Mouse (Mus musculus) myocyte (in vitro differentiated cells): ENCODE data around the gene 3110009E18Rik.

ENCODE experiments used
- CEBPB ChIP-seq: IDR thresholded peaks from 2 replicates; pipeline ENCODE4 v1.6.1; 2011; ENCODE audit warnings: mild to moderate bottlenecking, moderate library complexity; ENCODE audit not compliant: poor library complexity, insufficient read depth, severe bottlenecking
- E2F4 ChIP-seq: IDR thresholded peaks from one replicate; pipeline ENCODE4 v1.6.1; 2011; ENCODE audit warnings: mild to moderate bottlenecking, control low read depth, moderate library complexity; ENCODE audit not compliant: insufficient read depth
- MAX ChIP-seq: IDR thresholded peaks from one replicate; pipeline ENCODE4 v1.6.1; 2011; ENCODE audit warnings: low read depth, mild to moderate bottlenecking, control low read depth
- MYOD1 ChIP-seq, 3 experiments: IDR thresholded peaks; one replicate each; pipeline ENCODE4 v1.6.1; 2011; ENCODE audit warnings: control low read depth in 2 of 3, low read depth in 2 of 3, mild to moderate bottlenecking in 2 of 3, moderate library complexity in 1 of 3; ENCODE audit not compliant: insufficient read length in 2 of 3, control insufficient read depth in 1 of 3
- MYOG ChIP-seq, 3 experiments: IDR thresholded peaks; one replicate each; pipeline ENCODE4 v1.6.1; 2011; ENCODE audit warnings: control low read depth in 2 of 3, low read depth in 2 of 3, mild to moderate bottlenecking in 2 of 3; ENCODE audit not compliant: insufficient read length in 2 of 3, control insufficient read depth in 1 of 3, insufficient read depth in 1 of 3
- POLR2A ChIP-seq: IDR thresholded peaks from one replicate; pipeline ENCODE4 v1.6.1; 2011; ENCODE audit warnings: low read depth, mild to moderate bottlenecking, control low read depth, moderate library complexity; ENCODE audit not compliant: insufficient read length
- POLR2AphosphoS2 ChIP-seq: IDR thresholded peaks from one replicate; pipeline ENCODE4 v1.6.1; 2011; ENCODE audit warnings: low read depth, control low read depth; ENCODE audit not compliant: insufficient read length
- SRF ChIP-seq: IDR thresholded peaks from one replicate; pipeline ENCODE4 v1.6.1; 2011; ENCODE audit warnings: low read depth; ENCODE audit not compliant: control insufficient read depth, insufficient read length
- TCF12 ChIP-seq: IDR thresholded peaks from one replicate; pipeline ENCODE4 v1.6.1; 2011; ENCODE audit warnings: mild to moderate bottlenecking, control low read depth; ENCODE audit not compliant: poor library complexity, insufficient read depth, severe bottlenecking
- TCF3 ChIP-seq: IDR thresholded peaks from one replicate; pipeline ENCODE4 v1.6.1; 2011; ENCODE audit warnings: low read depth, control low read depth; ENCODE audit not compliant: insufficient read length
- USF1 ChIP-seq: IDR thresholded peaks from one replicate; pipeline ENCODE4 v1.6.1; 2011; ENCODE audit warnings: low read depth, mild to moderate bottlenecking, control low read depth, moderate library complexity

- TF ChIP-seq E2F4 (no peak), TCF12 (no peak), POLR2A (no peak), MYOG (IDR thresholded peaks at IDR 0.05; ENCODE audit: control insufficient read depth in 1 of 3, insufficient read depth in 1 of 3, insufficient read length in 2 of 3, low read depth in 2 of 3) (no peak), MYOD1 (IDR thresholded peaks at IDR 0.05; ENCODE audit: control insufficient read depth in 1 of 3, insufficient read length in 2 of 3, low read depth in 2 of 3) (no peak), TCF3 (no peak), SRF (no peak), POLR2AphosphoS2 (no peak), MAX (no peak), USF1 (no peak), CEBPB (no peak)
Observed at GRCm38 (mm10) chr1:120132376-120132775, 11.4 kb downstream of the 3110009E18Rik start.
